Mouse (Mus musculus) intestine, postnatal 0 days (tissue): ENCODE measurements at regions not wholly inside any gene's neighbourhood (a gene's known extent, or its start where the extent isn't known, plus 50 kb on each side); places are given as distances from the start of the nearest gene placed in this dataset.

Experiments
- ATAC-seq: fragments of 200-750 bp; cut with Nextera tagmentation; 2 replicates; pipeline ENCODE4 v1.8.0; 2017; ENCODE audit warnings: mild to moderate bottlenecking, moderate TSS enrichment, moderate library complexity
- H3K27ac ChIP-seq: fragments of 300-500 bp; sonication (generic); 2 replicates; pipeline ENCODE4 v1.5.1; 2014; ENCODE audit warnings: mild to moderate bottlenecking, low read depth, low read length, moderate library complexity
- H3K27me3 ChIP-seq: fragments of 300-500 bp; sonication (generic); replicated peaks from 2 replicates; pipeline ENCODE4 v1.6.1; 2014; ENCODE audit warnings: low read length, mixed read lengths; ENCODE audit not compliant: control insufficient read depth, insufficient read depth
- H3K36me3 ChIP-seq: fragments of 300-500 bp; sonication (generic); 2 replicates; pipeline ENCODE4 v1.6.1; 2014; ENCODE audit warnings: mild to moderate bottlenecking, moderate library complexity; ENCODE audit not compliant: control insufficient read depth, insufficient read depth
- H3K4me1 ChIP-seq: fragments of 300-500 bp; sonication (generic); replicated peaks from 2 replicates; pipeline ENCODE4 v1.6.1; 2014; ENCODE audit warnings: antibody characterized with exemption, low read length, mixed read lengths; ENCODE audit not compliant: control insufficient read depth, insufficient read depth
- H3K4me2 ChIP-seq: fragments of 300-500 bp; sonication (generic); replicated peaks from 2 replicates; pipeline ENCODE4 v1.6.1; 2014; ENCODE audit warnings: low read depth, mild to moderate bottlenecking, moderate library complexity
- H3K4me3 ChIP-seq: fragments of 300-500 bp; sonication (generic); 2 replicates; pipeline ENCODE4 v1.5.1; 2014; ENCODE audit warnings: low read depth, low read length
- H3K9ac ChIP-seq: fragments of 300-500 bp; sonication (generic); 2 replicates; pipeline ENCODE4 v1.6.1; 2014; ENCODE audit warnings: mild to moderate bottlenecking, low read depth, low read length
- H3K9me3 ChIP-seq: fragments of 300-500 bp; sonication (generic); 2 replicates; pipeline ENCODE4 v1.6.1; 2016; ENCODE audit warnings: mixed run types; ENCODE audit not compliant: control insufficient read depth
- CTCF ChIP-seq: sonication (generic); IDR thresholded peaks from 2 replicates; pipeline ENCODE4 v1.5.1; 2016; ENCODE audit warnings: low read depth, mild to moderate bottlenecking, control low read depth, antibody characterized with exemption, moderate library complexity
- WGBS: fragments of 180-500 bp; shearing (Covaris S2); extraction: QIAGEN DNeasy Blood & Tissue Kit; methylation state at CpG from one replicate; pipeline ENCODE4 v1.1.7; 2014; 5-methylcytosine and 5-hydroxymethylcytosine counted together

DNA sequence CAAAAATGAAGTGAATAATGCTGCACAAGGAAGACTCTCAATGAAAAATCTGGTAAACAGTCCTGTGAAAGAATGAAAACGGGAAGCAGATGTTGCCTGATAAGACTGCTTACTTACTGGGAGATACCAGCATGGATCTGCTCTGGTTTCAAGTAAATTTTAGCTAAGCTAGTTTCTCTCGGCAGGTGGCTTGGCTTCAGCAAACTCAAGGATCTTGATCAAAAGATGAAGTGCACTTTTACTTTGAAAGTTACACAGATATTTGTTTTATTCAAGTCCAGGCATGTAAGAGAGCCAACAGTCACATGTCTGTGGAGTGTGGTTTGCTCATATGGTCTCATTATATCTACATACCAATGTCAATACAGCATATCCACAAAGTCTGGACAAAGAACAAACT, 451.5 kb upstream of the Akr1e1 start:
- no peak overlapping the region for H3K9ac ChIP-seq
- H3K4me3 ChIP-seq = no peak overlapping the region
- no peak for TF ChIP-seq CTCF
- ATAC-seq = no peak
- no peak overlapping the region for H3K4me2 ChIP-seq
- H3K9me3 ChIP-seq = no peaks in the 10 kb centered on the region
- no peaks in the 10 kb centered on the region for H3K27me3 ChIP-seq
- WGBS = 13% methylated on average over 2 of the region's 2 CpGs
- no peaks in the 10 kb centered on the region for H3K36me3 ChIP-seq
- no peak overlapping the region for H3K27ac ChIP-seq
- no peaks in the 10 kb centered on the region for H3K4me1 ChIP-seq

GRCm38 (mm10) chr13:5107454-5107853, 498.5 kb upstream of the Akr1e1 start:
- ATAC-seq = no peak
- TF ChIP-seq CTCF = no peak
- no peak overlapping the region for H3K4me3 ChIP-seq
- H3K27me3 ChIP-seq = no peaks in the 10 kb centered on the region
- no peaks in the 10 kb centered on the region for H3K9me3 ChIP-seq
- H3K27ac ChIP-seq = no peak overlapping the region
- WGBS = 72% methylated on average over 5 of the region's 5 CpGs
- no peaks in the 10 kb centered on the region for H3K4me1 ChIP-seq
- H3K36me3 ChIP-seq = no peaks in the 10 kb centered on the region
- no peak overlapping the region for H3K9ac ChIP-seq
- H3K4me2 ChIP-seq = no peak overlapping the region

- Histone ChIP-seq H3K9me3 (no peaks in the 10 kb centered on the region), H3K36me3 (no peaks in the 10 kb centered on the region), H3K27ac (no peak overlapping the region), H3K27me3 (no peaks in the 10 kb centered on the region), H3K4me1 (no peaks in the 10 kb centered on the region), H3K9ac (no peak overlapping the region), H3K4me3 (no peak overlapping the region), H3K4me2 (no peak overlapping the region)
- TF ChIP-seq CTCF = no peak
- no peak for ATAC-seq
- 56% methylated on average over 3 of the region's 3 CpGs for WGBS
Observed at GRCm38 (mm10) chr13:5154911-5155310, 545.9 kb upstream of the Akr1e1 start.

- TF ChIP-seq CTCF = no peak
- H3K4me2 ChIP-seq = no peak overlapping the region
- no peak overlapping the region for H3K9ac ChIP-seq
- H3K9me3 ChIP-seq = no peaks in the 10 kb centered on the region
- H3K4me1 ChIP-seq = no peaks in the 10 kb centered on the region
- H3K27me3 ChIP-seq = no peaks in the 10 kb centered on the region
- no peak for ATAC-seq
- H3K27ac ChIP-seq = no peak overlapping the region
- no peak overlapping the region for H3K4me3 ChIP-seq
- no peaks in the 10 kb centered on the region for H3K36me3 ChIP-seq
- WGBS = 34% methylated on average over 5 of the region's 5 CpGs
Observed at GRCm38 (mm10) chr13:5159765-5160684, 551.1 kb upstream of the Akr1e1 start.

GRCm38 (mm10) chr13:5166716-5167115, 557.7 kb upstream of the Akr1e1 start:
- Histone ChIP-seq H3K9me3 (no peaks in the 10 kb centered on the region), H3K27me3 (no peaks in the 10 kb centered on the region), H3K27ac (no peak overlapping the region), H3K4me1 (no peaks in the 10 kb centered on the region), H3K36me3 (no peaks in the 10 kb centered on the region), H3K4me2 (no peak overlapping the region), H3K9ac (no peak overlapping the region), H3K4me3 (no peak overlapping the region)
- no peak for TF ChIP-seq CTCF
- 69% methylated on average over 2 of the region's 2 CpGs for WGBS
- ATAC-seq = no peak

GRCm38 (mm10) chr13:5178996-5179395, 570.0 kb upstream of the Akr1e1 start:
- 89% methylated on average over 4 of the region's 4 CpGs for WGBS
- H3K36me3 ChIP-seq = no peaks in the 10 kb centered on the region
- H3K9me3 ChIP-seq = no peaks in the 10 kb centered on the region
- ATAC-seq = no peak
- no peak overlapping the region for H3K27ac ChIP-seq
- no peak for TF ChIP-seq CTCF
- no peak overlapping the region for H3K4me2 ChIP-seq
- no peak overlapping the region for H3K4me3 ChIP-seq
- H3K9ac ChIP-seq = no peak overlapping the region
- H3K27me3 ChIP-seq = no peaks in the 10 kb centered on the region
- H3K4me1 ChIP-seq = no peaks in the 10 kb centered on the region
